In the genomic region with DNA sequence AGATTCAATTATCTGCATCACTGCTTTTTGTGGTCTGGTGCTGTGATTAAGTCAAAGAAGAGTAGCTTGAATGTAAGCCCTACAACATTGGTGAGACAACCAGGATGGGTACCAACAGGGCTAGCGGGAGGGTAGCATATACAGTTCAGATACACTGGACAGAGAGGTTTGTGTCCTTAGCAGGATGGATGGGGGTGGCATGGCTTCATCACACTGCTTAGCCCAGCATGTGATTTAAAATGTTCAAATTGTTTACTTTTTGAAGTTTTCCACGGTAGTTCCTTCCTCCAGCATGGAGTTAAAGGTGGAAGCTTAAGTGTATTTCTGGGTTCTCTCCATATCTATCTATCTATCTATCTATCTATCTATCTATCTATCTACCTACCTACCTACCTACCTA, we compare ENCODE assay signal across 23 mouse cellular contexts. TPM values are rescaled to one million over a fixed set of nuclear protein-coding genes. Genes with fewer than 3 reads are reported as not detected.
DNase-seq lines count a peak whose midpoint lies in the region.
"Had no signal": no experiment of that assay in that cellular context is flagged by ENCODE, and none has a peak within 500 bp of the region (broad histone marks: within the 10 kb centered on the region; RNA-seq: fewer than 3 reads in every experiment).

No protein-coding gene starts in this region.

- WGBS in heart, embryonic 10.5 days: 42% methylated on average over 2 of the region's 2 CpGs

- no peaks in the 10 kb centered on the region for H3K36me3 ChIP-seq in heart, embryonic 10.5 days
- H3K36me3 ChIP-seq: embryonic facial prominence, embryonic 10.5 days; embryonic facial prominence, embryonic 12.5 days; forebrain, embryonic 15.5 days; G1E had no signal

- no peak overlapping the region for H3K27ac ChIP-seq in heart, embryonic 10.5 days
- H3K27ac ChIP-seq: embryonic facial prominence, embryonic 10.5 days; embryonic facial prominence, embryonic 12.5 days; forebrain, embryonic 13.5 days; forebrain, embryonic 15.5 days had no signal

- H3K9me3 ChIP-seq in heart, embryonic 10.5 days: peaks cover 69% of the 10 kb centered on the region
- H3K9me3 ChIP-seq: G1E had no signal

- no peaks in the 10 kb centered on the region for H3K27me3 ChIP-seq in heart, embryonic 10.5 days (ENCODE audit: insufficient read depth, poor library complexity, severe bottlenecking)
- H3K27me3 ChIP-seq: embryonic facial prominence, embryonic 12.5 days; forebrain, embryonic 13.5 days; forebrain, embryonic 15.5 days had no signal

- DNase-seq in heart, embryonic 10.5 days (ENCODE audit: low spot score): peak; percentile 75
- no peak for DNase-seq in heart, adult 8-10 months (ENCODE audit: low spot score)
- peak; percentile 38 for DNase-seq in testis, postnatal 10 days (ENCODE audit: low spot score)
- no peak for DNase-seq in testis, postnatal 14 days (ENCODE audit: low spot score)
- peak; percentile 2 for DNase-seq in CD4-positive helper T cell, adult 2 months (ENCODE audit: low read depth, low spot score)
- no peak for DNase-seq in left cerebral cortex, postnatal 25 days (ENCODE audit: low spot score in 2 of 2)
- DNase-seq: adrenal gland, adult 8-10 months; adrenal gland, postnatal 36 days; cerebellum, adult 11-12 months; cerebellum, adult 2 months; cerebellum, adult 9-10 months; cerebellum, postnatal 25 days; forebrain, postnatal 0 days had no signal

- intact Hi-C loops in left cerebral cortex, postnatal 25 days (cut with DNase I): no loop called here

- no peaks in the 10 kb centered on the region for H3K4me1 ChIP-seq in heart, embryonic 10.5 days
- H3K4me1 ChIP-seq: embryonic facial prominence, embryonic 10.5 days; embryonic facial prominence, embryonic 12.5 days; forebrain, embryonic 13.5 days; forebrain, embryonic 15.5 days had no signal

- no peak overlapping the region for H3K4me3 ChIP-seq in heart, embryonic 10.5 days
- H3K4me3 ChIP-seq: embryonic facial prominence, embryonic 10.5 days; embryonic facial prominence, embryonic 12.5 days; forebrain, embryonic 13.5 days; forebrain, embryonic 15.5 days had no signal

RNA-seq across cellular contexts. Expression of gene Trpm8, which starts 11.7 kb away (rescaled TPM):
- 0.11 and 0.15 TPM in 2 replicates for polyA plus RNA-seq in heart, embryonic 10.5 days (2016; fragmentation: Nextera tagmentation; extraction: Ambion mirVana)
- total RNA-seq in heart, adult 8-10 months (2022): not detected
- under 1 TPM; 0.11 to 0.21 TPM for total RNA-seq in left cerebral cortex, postnatal 25 days (2021)
- total RNA-seq: adrenal gland, adult 18-20 months; adrenal gland, adult 8-10 months; adrenal gland, postnatal 14 days; adrenal gland, postnatal 36 days; CH12.LX; G1E had no signal
- polyA plus RNA-seq: activated CD4-positive, CD25-positive, alpha-beta regulatory T cell, adult 4 months; embryonic facial prominence, embryonic 10.5 days; embryonic facial prominence, embryonic 12.5 days; forebrain, embryonic 11.5 days; G1E had no signal

RNA-seq across cellular contexts. Expression of gene Hjurp, which starts 11.7 kb away (rescaled TPM):
- 143 and 155 TPM in 2 replicates for polyA plus RNA-seq in heart, embryonic 10.5 days (2016; fragmentation: Nextera tagmentation; extraction: Ambion mirVana)
- total RNA-seq in heart, adult 8-10 months (2022): 10 to 100 TPM; 10.6 to 14.2 (median 11.0) TPM
- total RNA-seq in left cerebral cortex, postnatal 25 days (2021): 10 to 100 TPM; 32.8 to 37.1 TPM

Comparison
In these comparisons a context has a peak if more than half of its experiments do, and no peak if none do; other contexts are left out.
1. DNase-seq: peak in heart, embryonic 10.5 days (single experiment), testis, postnatal 10 days (single experiment) and CD4-positive helper T cell, adult 2 months (single experiment); none in heart, adult 8-10 months (single experiment), testis, postnatal 14 days (single experiment) and left cerebral cortex, postnatal 25 days (0 of 2).